Mouse (Mus musculus): ENCODE results near the gene Sec23a. TPM values are rescaled to one million over a fixed set of nuclear protein-coding genes. Genes with fewer than 3 reads are reported as not detected.
"Not testable (repeated sequence)": the region's sequence is repeated elsewhere in the genome, so short reads cannot be mapped to it uniquely, and the experiment has no call there.

Sec23a gene
- 32.7 and 33.7 TPM in 2 replicates for total RNA-seq (2014; fragmentation: Nextera tagmentation)
- 28.2 and 28.3 TPM in 2 replicates for total RNA-seq (2017)
- 6.0 and 8.4 TPM in 2 replicates for polyA plus RNA-seq (2012)

- TF ChIP-seq GATA2 (IDR thresholded peaks at IDR 0.05; ENCODE audit: borderline replicate concordance, low read depth, low read length) (no peak), POLR2AphosphoS5 (IDR thresholded peaks at IDR 0.05; ENCODE audit: insufficient replicate concordance, low read depth, low read length) (peak; percentile 39; the same call in 1 of the 2 replicates)
- DNase-seq (ENCODE audit: low spot score) = peak; percentile 95
- H3K36me3 ChIP-seq (replicated peaks) = peaks cover 34% of the 10 kb centered on the region
- H3K27me3 ChIP-seq (ENCODE audit: insufficient read depth, low read length) = no peaks in the 10 kb centered on the region
- peak within 1 kb of the TSS; percentile 85 for H3K4me3 ChIP-seq (ENCODE audit: low read depth, low read length)
- peaks cover 27% of the 10 kb centered on the region for H3K4me1 ChIP-seq (ENCODE audit: insufficient read depth, low read depth, low read length)
- ATAC-seq (ENCODE audit: extremely low read depth, insufficient number of reproducible peaks, low FRiP score, poor library complexity, severe bottlenecking) = peak; percentile 88
- H3K9me3 ChIP-seq (replicated peaks) = no peaks in the 10 kb centered on the region
These were observed at the start of gene Sec23a for GRCm38 (mm10) chr12:59011844-59012709. Gene Sec23a, minus strand, starts transcription at chr12:59012017.

DNA sequence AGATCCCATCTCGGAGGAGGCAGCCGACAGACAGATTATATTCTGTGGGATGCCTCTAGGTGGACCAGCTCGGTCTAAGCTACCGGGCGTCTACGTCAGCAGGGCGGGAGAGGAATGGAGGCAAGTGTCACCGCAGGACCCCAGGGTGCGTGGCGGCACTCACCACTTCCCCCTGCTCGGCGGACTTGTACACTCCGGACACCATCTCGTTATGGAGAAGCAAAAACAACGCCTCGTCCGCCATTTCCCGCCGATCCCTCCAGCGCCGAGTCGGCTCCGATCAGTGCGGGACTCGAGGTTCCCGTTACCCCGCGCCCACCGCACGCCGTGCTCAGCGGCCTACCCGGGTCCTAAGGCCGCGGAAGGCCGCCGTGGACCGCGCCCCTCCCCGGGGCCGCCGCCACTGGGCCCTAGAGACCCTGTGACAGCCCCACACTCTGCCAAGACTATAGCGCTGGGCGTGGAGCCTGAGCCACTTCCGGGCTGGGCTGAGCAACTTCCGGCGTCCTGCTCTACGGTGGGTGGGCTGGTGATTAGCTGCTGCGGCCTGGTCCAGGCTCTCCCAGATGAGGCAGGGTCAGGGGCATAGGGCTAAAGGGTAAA lies 49.3 kb upstream of the Sec23a start, which contains the start of gene Trappc6b:
Gene Trappc6b, minus strand, starts transcription at position 480 of the 603 bp plus-strand sequence.
- Histone ChIP-seq H3K9me3 (replicated peaks) (no peaks in the 10 kb centered on the region), H3K27me3 (ENCODE audit: insufficient read depth, low read length) (no peaks in the 10 kb centered on the region), H3K36me3 (replicated peaks) (peaks cover 34% of the 10 kb centered on the region), H3K4me3 (ENCODE audit: low read depth, low read length) (peak within 1 kb of the TSS; percentile 79), H3K4me1 (ENCODE audit: insufficient read depth, low read depth, low read length) (peaks cover 51% of the 10 kb centered on the region)
- ATAC-seq (ENCODE audit: extremely low read depth, insufficient number of reproducible peaks, low FRiP score, poor library complexity, severe bottlenecking) (peak; percentile 89), DNase-seq (ENCODE audit: low spot score) (peak; percentile 95)
- TF ChIP-seq TAL1 (conservative IDR thresholded peaks at IDR 0.05; ENCODE audit: low read depth, low read length) (no peak), GATA2 (IDR thresholded peaks at IDR 0.05; ENCODE audit: borderline replicate concordance, low read depth, low read length) (no peak), POLR2AphosphoS5 (IDR thresholded peaks at IDR 0.05; ENCODE audit: insufficient replicate concordance, low read depth, low read length) (no peak)

GRCm38 (mm10) chr12:59060322-59060721 lies 48.5 kb upstream of the Sec23a start:
- no peaks in the 10 kb centered on the region for H3K27me3 ChIP-seq (ENCODE audit: insufficient read depth, low read length)
- no peaks in the 10 kb centered on the region for H3K9me3 ChIP-seq (replicated peaks)
- H3K36me3 ChIP-seq (replicated peaks) = peaks cover 42% of the 10 kb centered on the region
- DNase-seq (ENCODE audit: low spot score) (no peak), ATAC-seq (ENCODE audit: extremely low read depth, insufficient number of reproducible peaks, low FRiP score, poor library complexity, severe bottlenecking) (no peak)
- H3K4me1 ChIP-seq (ENCODE audit: insufficient read depth, low read depth, low read length) = peaks cover 48% of the 10 kb centered on the region
- TF ChIP-seq POLR2AphosphoS5 (IDR thresholded peaks at IDR 0.05; ENCODE audit: insufficient replicate concordance, low read depth, low read length) (no peak), TAL1 (conservative IDR thresholded peaks at IDR 0.05; ENCODE audit: low read depth, low read length) (no peak), GATA2 (IDR thresholded peaks at IDR 0.05; ENCODE audit: borderline replicate concordance, low read depth, low read length) (no peak), CTCF (IDR thresholded peaks at IDR 0.05; ENCODE audit: low read depth, low read length) (no peak), GATA1 (IDR thresholded peaks at IDR 0.05; ENCODE audit: borderline replicate concordance, low read length) (no peak)
- H3K4me3 ChIP-seq (ENCODE audit: low read depth, low read length) = peak overlapping the region; percentile 79

- H3K27me3 ChIP-seq (ENCODE audit: insufficient read depth, low read length); DNase-seq (ENCODE audit: low spot score); ATAC-seq (ENCODE audit: extremely low read depth, insufficient number of reproducible peaks, low FRiP score, poor library complexity, severe bottlenecking); H3K9me3 ChIP-seq (replicated peaks); H3K4me3 ChIP-seq (ENCODE audit: low read depth, low read length): not testable (repeated sequence)
- Histone ChIP-seq H3K36me3 (replicated peaks) (peaks cover 58% of the 10 kb centered on the region), H3K4me1 (ENCODE audit: insufficient read depth, low read depth, low read length) (peaks cover 62% of the 10 kb centered on the region)
These were observed 46.4 kb upstream of the Sec23a start for GRCm38 (mm10) chr12:59058242-59058641.

GRCm38 (mm10) chr12:59056222-59056621 lies 44.4 kb upstream of the Sec23a start:
- Histone ChIP-seq H3K27me3 (ENCODE audit: insufficient read depth, low read length) (no peaks in the 10 kb centered on the region), H3K4me3 (ENCODE audit: low read depth, low read length) (no peak overlapping the region), H3K9me3 (replicated peaks) (no peaks in the 10 kb centered on the region), H3K36me3 (replicated peaks) (peaks cover 75% of the 10 kb centered on the region), H3K4me1 (ENCODE audit: insufficient read depth, low read depth, low read length) (peaks cover 68% of the 10 kb centered on the region)
- ATAC-seq (ENCODE audit: extremely low read depth, insufficient number of reproducible peaks, low FRiP score, poor library complexity, severe bottlenecking) (no peak), DNase-seq (ENCODE audit: low spot score) (no peak)
- TF ChIP-seq POLR2AphosphoS5 (IDR thresholded peaks at IDR 0.05; ENCODE audit: insufficient replicate concordance, low read depth, low read length) (no peak), GATA2 (IDR thresholded peaks at IDR 0.05; ENCODE audit: borderline replicate concordance, low read depth, low read length) (no peak), TAL1 (conservative IDR thresholded peaks at IDR 0.05; ENCODE audit: low read depth, low read length) (no peak), GATA1 (IDR thresholded peaks at IDR 0.05; ENCODE audit: borderline replicate concordance, low read length) (no peak), CTCF (IDR thresholded peaks at IDR 0.05; ENCODE audit: low read depth, low read length) (no peak)

- no peaks in the 10 kb centered on the region for H3K9me3 ChIP-seq (replicated peaks)
- ATAC-seq (ENCODE audit: extremely low read depth, insufficient number of reproducible peaks, low FRiP score, poor library complexity, severe bottlenecking) (no peak), DNase-seq (ENCODE audit: low spot score) (no peak)
- no peak overlapping the region for H3K4me3 ChIP-seq (ENCODE audit: low read depth, low read length)
- no peaks in the 10 kb centered on the region for H3K27me3 ChIP-seq (ENCODE audit: insufficient read depth, low read length)
- TF ChIP-seq CTCF (IDR thresholded peaks at IDR 0.05; ENCODE audit: low read depth, low read length) (no peak), GATA1 (IDR thresholded peaks at IDR 0.05; ENCODE audit: borderline replicate concordance, low read length) (no peak), GATA2 (IDR thresholded peaks at IDR 0.05; ENCODE audit: borderline replicate concordance, low read depth, low read length) (no peak), TAL1 (conservative IDR thresholded peaks at IDR 0.05; ENCODE audit: low read depth, low read length) (no peak), POLR2AphosphoS5 (IDR thresholded peaks at IDR 0.05; ENCODE audit: insufficient replicate concordance, low read depth, low read length) (no peak)
- peaks cover 67% of the 10 kb centered on the region for H3K4me1 ChIP-seq (ENCODE audit: insufficient read depth, low read depth, low read length)
- peaks cover 83% of the 10 kb centered on the region for H3K36me3 ChIP-seq (replicated peaks)
These were observed 43.5 kb upstream of the Sec23a start for GRCm38 (mm10) chr12:59055196-59055850.
